Mouse (Mus musculus): ENCODE measurements around the gene Mdga1.
"Not testable (repeated sequence)": the region's sequence is repeated elsewhere in the genome, so short reads cannot be mapped to it uniquely, and the experiment has no call there.

The Mdga1 gene

GRCm38 (mm10) chr17:29788573-29788972 lies 181.3 kb downstream of the Mdga1 start:
- Histone ChIP-seq H3K27me3 (ENCODE audit: insufficient read depth, low read length) (peaks cover 2% of the 10 kb centered on the region; the same call in 1 of the 2 replicates), H3K36me3 (ENCODE audit: insufficient read depth, low read length) (no peaks in the 10 kb centered on the region), H3K4me1 (replicated peaks; ENCODE audit: low read depth, low read length) (peaks cover 20% of the 10 kb centered on the region), H3K4me3 (replicated peaks; ENCODE audit: low read length) (no peak overlapping the region), H3K9me3 (ENCODE audit: low read length) (no peaks in the 10 kb centered on the region)
- TF ChIP-seq POU5F1 (IDR thresholded peaks at IDR 0.05; ENCODE audit: borderline replicate concordance, low read length) (no peak), NANOG (IDR thresholded peaks at IDR 0.05; ENCODE audit: borderline replicate concordance, low read length) (no peak), CTCF (conservative IDR thresholded peaks at IDR 0.05; ENCODE audit: low read length) (no peak)

- Histone ChIP-seq H3K27me3 (ENCODE audit: insufficient read depth, low read length) (peaks cover 2% of the 10 kb centered on the region; the same call in 1 of the 2 replicates), H3K36me3 (ENCODE audit: insufficient read depth, low read length) (no peaks in the 10 kb centered on the region), H3K4me3 (replicated peaks; ENCODE audit: low read length) (no peak overlapping the region), H3K4me1 (replicated peaks; ENCODE audit: low read depth, low read length) (peaks cover 9% of the 10 kb centered on the region; the same call in 1 of the 2 replicates), H3K9me3 (ENCODE audit: low read length) (no peaks in the 10 kb centered on the region)
- peak; percentile 76 for TF ChIP-seq CTCF (conservative IDR thresholded peaks at IDR 0.05; ENCODE audit: low read length)
- TF ChIP-seq NANOG (IDR thresholded peaks at IDR 0.05; ENCODE audit: borderline replicate concordance, low read length): no peak
- no peak for TF ChIP-seq POU5F1 (IDR thresholded peaks at IDR 0.05; ENCODE audit: borderline replicate concordance, low read length)
Measured at GRCm38 (mm10) chr17:29784820-29785219, 185.1 kb downstream of the Mdga1 start.

- H3K36me3 ChIP-seq (ENCODE audit: insufficient read depth, low read length): not testable (repeated sequence)
Measured at GRCm38 (mm10) chr17:29781472-29781871, 188.4 kb downstream of the Mdga1 start.

GRCm38 (mm10) chr17:29778021-29778420 lies 191.9 kb downstream of the Mdga1 start:
- Histone ChIP-seq H3K9me3 (ENCODE audit: low read length) (no peaks in the 10 kb centered on the region), H3K27me3 (ENCODE audit: insufficient read depth, low read length) (peaks cover 33% of the 10 kb centered on the region), H3K4me1 (replicated peaks; ENCODE audit: low read depth, low read length) (peaks cover 13% of the 10 kb centered on the region), H3K36me3 (ENCODE audit: insufficient read depth, low read length) (no peaks in the 10 kb centered on the region), H3K4me3 (replicated peaks; ENCODE audit: low read length) (no peak overlapping the region)
- TF ChIP-seq POU5F1 (IDR thresholded peaks at IDR 0.05; ENCODE audit: borderline replicate concordance, low read length): no peak
- TF ChIP-seq CTCF (conservative IDR thresholded peaks at IDR 0.05; ENCODE audit: low read length): no peak
- no peak for TF ChIP-seq NANOG (IDR thresholded peaks at IDR 0.05; ENCODE audit: borderline replicate concordance, low read length)

More at GRCm38 (mm10) chr17:29781472-29781871, 188.4 kb downstream of the Mdga1 start:
- Histone ChIP-seq H3K4me1 (replicated peaks; ENCODE audit: low read depth, low read length) (peaks cover 12% of the 10 kb centered on the region; the same call in 1 of the 2 replicates), H3K27me3 (ENCODE audit: insufficient read depth, low read length) (peaks cover 16% of the 10 kb centered on the region)
- not testable (repeated sequence) for H3K4me3 ChIP-seq (replicated peaks; ENCODE audit: low read length); H3K9me3 ChIP-seq (ENCODE audit: low read length)
